In genomic region chr14:74180066-74180465, GRCm38 (mm10) we compare ENCODE assay signal across 28 mouse cellular contexts.
"Had no signal": no experiment of that assay in that cellular context is flagged by ENCODE, and none has a peak within 500 bp of the region (broad histone marks: within the 10 kb centered on the region; RNA-seq: fewer than 3 reads in every experiment).

No protein-coding gene starts in this region.

- DNase-seq: cerebellum, adult 2 months; cerebellum, adult 8-10 months; cerebellum, adult 9-10 months; cerebellum, adult 9-11 months; cerebellum, postnatal 10 days; cerebellum, postnatal 14 days; cerebellum, postnatal 25 days; cerebellum, postnatal 36 days; embryo, embryonic 11 days; forebrain, postnatal 0 days; gastrocnemius, adult 2 months; gastrocnemius, postnatal 10 days; gastrocnemius, postnatal 14 days; gastrocnemius, postnatal 25 days; gastrocnemius, postnatal 36 days; heart, adult 11 months; heart, adult 18-20 months had no signal

- H3K4me3 ChIP-seq: embryonic facial prominence, embryonic 10.5 days; embryonic facial prominence, embryonic 12.5 days; embryonic facial prominence, embryonic 13.5 days; embryonic facial prominence, embryonic 15.5 days; erythroblast, embryonic 14.5 days; forebrain, embryonic 10.5 days; forebrain, embryonic 12.5 days; forebrain, embryonic 13.5 days; forebrain, embryonic 15.5 days; gastrocnemius, adult 2 months had no signal

- H3K9me3 ChIP-seq: embryonic facial prominence, embryonic 10.5 days; embryonic facial prominence, embryonic 12.5 days; embryonic facial prominence, embryonic 13.5 days; embryonic facial prominence, embryonic 15.5 days; forebrain, embryonic 10.5 days; forebrain, embryonic 12.5 days; forebrain, embryonic 13.5 days; forebrain, embryonic 15.5 days had no signal

- H3K27me3 ChIP-seq: embryonic facial prominence, embryonic 12.5 days; embryonic facial prominence, embryonic 13.5 days; embryonic facial prominence, embryonic 15.5 days; forebrain, embryonic 12.5 days; forebrain, embryonic 13.5 days; forebrain, embryonic 15.5 days had no signal

- H3K9ac ChIP-seq: embryonic facial prominence, embryonic 12.5 days; embryonic facial prominence, embryonic 13.5 days; embryonic facial prominence, embryonic 15.5 days; forebrain, embryonic 12.5 days; forebrain, embryonic 13.5 days; forebrain, embryonic 15.5 days; forebrain, postnatal 0 days had no signal

- H3K36me3 ChIP-seq: embryonic facial prominence, embryonic 10.5 days; embryonic facial prominence, embryonic 12.5 days; embryonic facial prominence, embryonic 13.5 days; embryonic facial prominence, embryonic 15.5 days; forebrain, embryonic 10.5 days; forebrain, embryonic 12.5 days; forebrain, embryonic 15.5 days had no signal

- ATAC-seq: forebrain, embryonic 13.5 days; forebrain, embryonic 14.5 days; forebrain, embryonic 15.5 days; forebrain, embryonic 16.5 days; forebrain, postnatal 0 days had no signal

- H3K27ac ChIP-seq: embryonic facial prominence, embryonic 10.5 days; embryonic facial prominence, embryonic 12.5 days; embryonic facial prominence, embryonic 13.5 days; embryonic facial prominence, embryonic 15.5 days; forebrain, embryonic 10.5 days; forebrain, embryonic 12.5 days; forebrain, embryonic 13.5 days; forebrain, embryonic 15.5 days; gastrocnemius, adult 2 months had no signal

- H3K4me2 ChIP-seq: embryonic facial prominence, embryonic 12.5 days; embryonic facial prominence, embryonic 13.5 days; embryonic facial prominence, embryonic 15.5 days; forebrain, embryonic 12.5 days; forebrain, embryonic 13.5 days; forebrain, embryonic 15.5 days had no signal

- H3K4me1 ChIP-seq: embryonic facial prominence, embryonic 10.5 days; embryonic facial prominence, embryonic 12.5 days; embryonic facial prominence, embryonic 13.5 days; embryonic facial prominence, embryonic 15.5 days; forebrain, embryonic 10.5 days; forebrain, embryonic 12.5 days; forebrain, embryonic 13.5 days; forebrain, embryonic 15.5 days had no signal
